Mouse (Mus musculus) ES-Bruce4 (cell line): ENCODE results near the gene Ptdss2.

Source experiments
- CTCF ChIP-seq: IDR thresholded peaks from one replicate; pipeline ENCODE4 v1.8.1; 2011; ENCODE audit warnings: low read depth, low read length
- EP300 ChIP-seq: IDR thresholded peaks from 2 replicates; pipeline ENCODE4 v1.6.1; 2011; ENCODE audit warnings: low read depth, low read length; ENCODE audit not compliant: insufficient read depth
- POLR2A ChIP-seq: IDR thresholded peaks from one replicate; pipeline ENCODE4 v1.8.1; 2011; ENCODE audit warnings: low read length; ENCODE audit not compliant: insufficient read depth

DNA sequence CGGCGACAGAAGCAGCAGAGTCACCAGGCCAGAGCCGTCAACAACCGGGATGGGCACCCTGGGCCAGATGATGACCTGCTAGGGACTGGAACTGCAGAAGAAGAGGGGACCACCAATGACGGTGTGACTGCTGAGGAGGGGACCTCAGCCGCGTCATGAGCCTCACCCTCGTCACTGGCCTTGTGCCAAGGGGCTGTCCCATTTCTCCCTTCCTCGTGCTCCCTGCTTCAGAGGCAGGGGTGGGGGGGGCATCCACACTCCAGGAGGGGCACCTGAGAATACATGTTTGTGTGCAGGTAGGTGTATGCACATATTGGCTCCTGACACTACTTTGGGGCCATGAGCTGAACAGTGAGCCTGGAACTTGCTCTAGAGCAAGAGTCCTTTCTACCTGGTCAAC, 33.2 kb downstream of the Ptdss2 start:
- TF ChIP-seq POLR2A (no peak), CTCF (no peak), EP300 (no peak)
